Mouse (Mus musculus): ENCODE measurements at regions not wholly inside any gene's neighbourhood (a gene's known extent, or its start where the extent isn't known, plus 50 kb on each side); places are given as distances from the start of the nearest gene placed in this dataset.

- DNase-seq (ENCODE audit: low read depth in 2 of 2, low spot score in 2 of 2), result no peak
Measured at GRCm38 (mm10) chr6:135596358-135596757, 234.0 kb downstream of the Emp1 start.

GRCm38 (mm10) chr6:135610504-135611096 lies 248.3 kb downstream of the Emp1 start:
- DNase-seq (ENCODE audit: low read depth in 2 of 2, low spot score in 2 of 2), result no peak

DNA sequence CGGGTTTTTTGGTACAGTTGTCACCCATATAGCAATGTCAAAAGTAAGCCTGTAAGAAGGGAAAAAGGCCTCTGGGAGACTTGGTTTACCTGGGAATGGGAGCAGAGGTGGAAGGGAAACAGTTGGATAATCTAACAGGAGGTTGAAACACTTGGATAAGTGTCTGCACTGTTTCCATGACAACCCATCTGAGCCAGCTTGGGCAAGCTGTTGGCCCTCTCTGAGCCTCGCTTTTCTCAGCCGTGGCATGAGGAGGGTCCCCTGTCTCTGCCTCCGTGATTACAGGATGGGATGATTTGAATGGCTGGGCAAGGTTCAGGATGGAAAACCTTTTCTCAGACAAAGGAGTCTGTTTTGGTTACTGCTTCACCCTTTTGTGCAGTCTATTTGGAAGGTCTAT lies 265.6 kb downstream of the Emp1 start:
- DNase-seq (ENCODE audit: low read depth in 2 of 2, low spot score in 2 of 2), result no peak

- no peak for DNase-seq (ENCODE audit: low read depth in 2 of 2, low spot score in 2 of 2)
Measured at GRCm38 (mm10) chr6:135629236-135629635, 266.9 kb downstream of the Emp1 start.

- DNase-seq (ENCODE audit: low read depth in 2 of 2, low spot score in 2 of 2), result no peak
Measured at GRCm38 (mm10) chr6:135632671-135633070, 270.3 kb downstream of the Emp1 start.

DNA sequence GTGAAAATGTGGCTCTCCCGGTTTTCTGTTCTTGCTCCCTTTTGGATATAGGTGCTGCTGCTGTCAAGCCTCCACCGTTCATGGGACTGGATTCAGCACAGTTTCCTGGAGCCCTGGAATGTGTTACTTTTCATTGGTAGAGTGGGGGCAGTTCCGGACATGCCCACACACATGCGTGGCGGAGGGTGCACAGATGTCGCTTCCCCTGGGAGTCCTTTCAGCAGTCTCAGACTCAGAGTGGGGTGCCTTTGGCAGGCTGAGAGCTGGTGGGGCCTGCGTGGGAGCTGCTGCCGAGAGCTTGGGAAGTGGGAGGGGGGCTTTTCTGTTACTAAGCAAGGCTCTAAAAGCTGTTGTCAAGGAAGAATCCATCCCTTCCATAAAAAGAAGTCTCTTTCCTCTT lies 274.3 kb downstream of the Emp1 start:
- DNase-seq (ENCODE audit: low read depth in 2 of 2, low spot score in 2 of 2), result no peak

GRCm38 (mm10) chr6:135642711-135643110 lies 280.4 kb downstream of the Emp1 start:
- DNase-seq (ENCODE audit: low read depth in 2 of 2, low spot score in 2 of 2), result no peak

DNA sequence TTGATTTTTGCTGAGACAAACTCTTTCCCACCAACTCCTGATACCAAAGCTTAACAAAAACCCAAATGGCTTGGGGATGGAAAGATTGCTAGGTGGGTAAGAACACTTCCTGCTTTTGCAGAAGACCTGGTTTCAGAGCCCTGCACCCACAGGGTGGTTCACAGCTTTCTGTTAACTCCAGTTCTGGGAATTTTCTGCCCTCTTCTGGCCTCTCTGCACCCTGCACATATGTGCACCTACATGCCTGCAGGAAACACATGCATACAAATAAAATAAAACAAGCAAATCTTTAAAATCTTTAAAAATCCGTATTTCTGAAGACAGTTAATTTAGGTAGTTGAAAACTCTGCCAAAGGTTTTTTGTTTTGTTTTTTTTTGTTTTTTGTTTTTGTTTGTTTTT lies 283.8 kb downstream of the Emp1 start:
- no peak for DNase-seq (ENCODE audit: low read depth in 2 of 2, low spot score in 2 of 2)

DNA sequence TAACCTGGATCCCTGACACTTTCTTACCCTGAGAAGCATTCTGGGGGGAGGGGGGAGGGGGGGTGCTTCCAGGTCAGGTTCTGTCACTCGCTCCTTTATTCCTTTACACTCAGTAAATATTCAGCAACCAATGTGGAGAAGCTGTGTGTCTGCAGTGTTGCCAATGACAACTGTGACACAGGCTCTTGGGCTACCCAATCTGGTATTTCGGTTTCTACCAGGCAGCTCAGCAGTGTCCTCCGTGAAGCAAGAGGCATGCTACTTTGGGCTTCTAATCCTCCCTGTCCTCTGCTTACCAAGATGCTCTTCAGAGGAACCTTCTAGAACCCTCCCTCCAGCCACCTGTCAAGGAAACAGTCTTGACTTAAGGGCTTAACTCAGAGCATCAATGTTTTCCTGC lies 290.7 kb downstream of the Emp1 start:
- DNase-seq (ENCODE audit: low read depth in 2 of 2, low spot score in 2 of 2), result no peak

GRCm38 (mm10) chr6:135662386-135662785 lies 300.0 kb downstream of the Emp1 start:
- DNase-seq (ENCODE audit: low read depth in 2 of 2, low spot score in 2 of 2), result no peak

DNA sequence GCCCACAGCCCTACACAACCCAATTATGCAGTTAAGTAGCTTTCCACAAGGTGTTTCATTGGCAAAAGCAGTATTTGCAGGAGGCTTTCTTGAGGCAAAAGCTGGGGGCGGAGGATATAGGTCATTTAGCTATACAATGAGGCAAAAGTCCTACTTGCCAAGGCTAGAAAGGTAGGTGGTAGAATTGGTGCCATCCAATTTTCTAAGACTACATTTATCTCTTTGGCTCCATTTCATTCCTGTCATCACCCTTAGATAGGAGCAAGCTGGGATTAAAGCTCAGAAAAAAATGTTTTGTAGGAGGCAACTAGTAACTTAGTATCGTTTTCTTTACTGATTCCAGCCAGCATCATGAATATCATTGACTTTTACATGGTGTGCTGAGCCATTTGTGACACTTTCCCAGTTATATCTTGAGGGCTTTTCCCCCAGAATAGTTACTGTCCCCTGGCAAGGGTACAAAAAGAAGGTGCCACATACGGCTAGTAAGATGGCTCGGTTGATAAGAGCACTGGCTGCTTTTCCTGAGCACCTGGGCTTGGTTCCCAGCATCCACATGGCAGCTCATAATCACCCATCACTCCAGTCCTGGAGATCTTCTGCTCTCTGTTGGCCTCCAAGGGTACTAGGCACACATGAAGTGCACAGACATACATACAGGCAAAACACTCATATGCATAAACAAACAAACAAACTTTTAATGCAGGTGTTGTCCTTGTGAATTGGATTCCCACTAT lies 300.6 kb downstream of the Emp1 start:
- no peak for DNase-seq (ENCODE audit: low read depth in 2 of 2, low spot score in 2 of 2)
